Mouse (Mus musculus) left cerebral cortex, adult 2 months (tissue): Measurements from ENCODE around the gene Gm13088. TPM values are rescaled to one million over a fixed set of nuclear protein-coding genes. Genes with fewer than 3 reads are reported as not detected.
"Not testable (repeated sequence)": the region's sequence is repeated elsewhere in the genome, so short reads cannot be mapped to it uniquely, and the experiment has no call there.

ENCODE experiments used
- DNase-seq, 2 experiments: peaks; one replicate each; pipeline ENCODE4 v3.0.0; 2021 to 2022; ENCODE audit warnings: low spot score in 2 of 2, mixed read lengths in 1 of 2; ENCODE audit errors: extremely low spot score in 1 of 2
- H3K27ac ChIP-seq: fragments of 200-600 bp; 2 replicates; pipeline ENCODE4 v1.8.1; 2022
- H3K4me3 ChIP-seq: fragments of 200-600 bp; 2 replicates; pipeline ENCODE4 v1.8.1; 2022
- CTCF ChIP-seq: fragments of 200-600 bp; IDR thresholded peaks from 2 replicates; pipeline ENCODE4 v1.8.1; 2022; ENCODE audit warnings: antibody characterized with exemption, mild to moderate bottlenecking, moderate library complexity
- intact Hi-C: fragments of 180-260 bp; cut with DNase I; formaldehyde crosslinking; loops from one replicate; pipeline ENCODE4 v1.15.1; 2025
- long read RNA-seq, 2 experiments: library from polyadenylated mRNA; stranded (forward); transcript quantifications; one replicate each; pipeline ENCODE4 v2.0.0; 2021; ENCODE audit warnings: borderline mapping rate in 2 of 2
- total RNA-seq, 2 experiments: library from RNA; stranded (reverse); gene quantifications; 2 replicates each; pipeline ENCODE4 v1.2.3; 2021

The Gm13088 gene
- total RNA-seq, result not detected
- long read RNA-seq, experiment 1, result 0 reads
- long read RNA-seq, experiment 2, result 0 reads

- H3K4me3 ChIP-seq, DNase-seq, H3K27ac ChIP-seq, intact Hi-C loops: not testable (repeated sequence)
These were observed at the start of gene Gm13088 for GRCm38 (mm10) chr4:143657146-143657545. Gene Gm13088, minus strand, starts transcription at chr4:143657246.

DNA sequence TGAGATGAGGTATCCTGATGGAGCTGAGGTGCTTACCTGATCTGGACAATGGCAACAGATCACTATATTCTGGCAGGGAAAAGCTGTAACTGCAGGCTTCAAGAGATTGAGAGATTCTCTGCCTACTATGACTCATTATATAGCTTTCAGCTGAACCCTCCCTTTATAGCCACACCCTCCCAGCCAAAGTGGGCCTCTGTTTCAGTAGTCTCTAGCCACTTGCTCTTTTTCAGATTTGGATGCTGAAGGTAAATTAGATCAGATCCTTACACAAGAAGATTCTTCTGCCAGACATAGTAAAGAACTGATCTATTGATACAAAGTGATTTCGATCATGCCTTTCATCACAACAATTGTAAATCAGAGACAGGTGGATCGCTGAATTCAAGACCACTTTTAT, 45.6 kb upstream of the Gm13088 start, which contains the start of gene Gm13089:
Gm13089 (minus strand) TSS at position 101 of the 400 bp plus-strand sequence.
- no peak for TF ChIP-seq CTCF
- Histone ChIP-seq H3K4me3 (no peak within 1 kb of the TSS), H3K27ac (no peak within 1 kb of the TSS)
- DNase-seq, result no peak
- intact Hi-C loops, result no loop called here

DNA sequence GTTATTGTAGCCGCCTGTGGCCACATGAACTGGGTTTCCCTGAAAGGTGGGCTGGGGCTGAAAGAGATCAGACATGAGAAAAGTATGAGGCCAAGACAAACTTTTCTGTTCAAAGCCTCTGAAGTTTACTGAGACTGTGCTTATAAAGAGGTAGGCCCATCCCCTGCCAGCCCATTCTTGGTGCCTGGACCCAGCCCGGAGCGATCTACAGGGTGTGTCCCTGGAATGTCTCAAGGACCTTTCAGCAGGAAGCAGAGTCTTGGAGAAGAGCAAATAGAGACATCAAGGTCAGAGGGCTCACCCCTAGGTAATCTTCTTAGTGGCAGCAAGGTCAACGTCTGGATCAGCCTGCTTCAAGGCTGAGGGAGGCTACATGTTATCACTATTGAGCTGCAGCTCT, 38.9 kb downstream of the Gm13088 start:
- not testable (repeated sequence) for H3K4me3 ChIP-seq, H3K27ac ChIP-seq, DNase-seq
- intact Hi-C loops, result loop anchor here (5.0 kb wide), 1 partner anchor 279 kb away; no protein-coding TSS in a partner anchor

DNA sequence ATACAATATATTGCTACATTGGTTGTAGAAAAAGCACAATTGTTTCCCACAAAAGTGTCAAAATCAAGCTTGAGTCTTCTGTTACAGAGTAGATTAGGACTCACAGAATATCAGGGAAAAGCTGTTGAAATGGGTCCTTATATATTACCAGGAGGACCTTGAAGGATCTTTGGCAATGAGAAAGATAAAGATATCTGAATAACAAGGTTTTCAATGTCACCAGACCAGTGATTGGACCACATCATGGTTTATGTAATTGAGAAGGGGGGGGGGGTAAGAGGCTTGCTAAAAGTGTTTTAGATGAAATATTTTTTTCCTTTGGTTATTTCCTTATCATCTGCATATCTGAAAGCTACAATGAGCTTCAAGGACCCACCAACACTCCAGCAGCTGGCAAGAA, 42.3 kb downstream of the Gm13088 start, which contains the start of gene Gm13083:
Gm13083 (plus strand) TSS at position 301 of the 400 bp plus-strand sequence.
- not testable (repeated sequence) for H3K27ac ChIP-seq, H3K4me3 ChIP-seq, DNase-seq
- intact Hi-C loops, result loop anchor here (5.0 kb wide), 1 partner anchor 283 kb away; no protein-coding TSS in a partner anchor

DNA sequence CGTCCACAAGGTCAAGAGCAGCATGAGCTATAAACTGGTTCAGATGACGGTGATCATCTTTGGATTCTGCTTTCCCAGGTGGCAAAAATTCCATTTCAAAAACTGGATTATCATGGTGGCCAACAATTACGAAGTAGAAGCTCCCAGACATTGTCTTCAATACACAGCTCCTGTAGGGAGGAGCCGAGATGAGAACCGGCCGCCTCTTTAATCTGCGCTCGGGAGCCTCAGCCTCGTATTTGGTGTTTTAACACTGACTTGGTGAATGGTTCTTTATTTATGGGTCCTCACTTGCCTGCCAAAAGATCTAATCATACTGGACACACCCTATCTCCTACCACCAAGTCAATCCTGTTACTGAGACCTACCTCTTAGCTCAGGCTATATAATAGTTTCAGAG, 45.1 kb downstream of the Gm13088 start:
- intact Hi-C loops, H3K27ac ChIP-seq, DNase-seq, H3K4me3 ChIP-seq: not testable (repeated sequence)

Other genes with a start within 250 kb of the Gm13088 start
- 10 to 100 TPM; 12.5 to 12.8 TPM for gene Pramef8, start 244.8 kb downstream of the Gm13088 start, total RNA-seq
- gene Oog4, start 206.9 kb downstream of the Gm13088 start, total RNA-seq, result not detected
- gene Gm13043, start 145.9 kb downstream of the Gm13088 start, total RNA-seq, result not detected
- gene Gm13040, start 121.3 kb downstream of the Gm13088 start, total RNA-seq, result not detected
- not detected for gene BC080695, start 105.5 kb downstream of the Gm13088 start, total RNA-seq
- gene Gm13057, start 105.5 kb downstream of the Gm13088 start, total RNA-seq, result not detected
- not detected for gene Gm13083, start 42.2 kb downstream of the Gm13088 start, total RNA-seq
- gene Gm13089, start 45.5 kb upstream of the Gm13088 start, total RNA-seq, result not detected
- gene Gm13078, start 62.2 kb upstream of the Gm13088 start, total RNA-seq, result not detected
- gene Gm13023, start 132.1 kb upstream of the Gm13088 start, total RNA-seq, result not detected
- gene Gm13084, start 158.8 kb upstream of the Gm13088 start, total RNA-seq, result not detected
- gene Gm13103, start 189.3 kb upstream of the Gm13088 start, total RNA-seq, result not detected
- not detected for gene Pramef6, start 243.1 kb upstream of the Gm13088 start, total RNA-seq